Mouse (Mus musculus): ENCODE results near the gene 6430628N08Rik.

6430628N08Rik gene

DNA sequence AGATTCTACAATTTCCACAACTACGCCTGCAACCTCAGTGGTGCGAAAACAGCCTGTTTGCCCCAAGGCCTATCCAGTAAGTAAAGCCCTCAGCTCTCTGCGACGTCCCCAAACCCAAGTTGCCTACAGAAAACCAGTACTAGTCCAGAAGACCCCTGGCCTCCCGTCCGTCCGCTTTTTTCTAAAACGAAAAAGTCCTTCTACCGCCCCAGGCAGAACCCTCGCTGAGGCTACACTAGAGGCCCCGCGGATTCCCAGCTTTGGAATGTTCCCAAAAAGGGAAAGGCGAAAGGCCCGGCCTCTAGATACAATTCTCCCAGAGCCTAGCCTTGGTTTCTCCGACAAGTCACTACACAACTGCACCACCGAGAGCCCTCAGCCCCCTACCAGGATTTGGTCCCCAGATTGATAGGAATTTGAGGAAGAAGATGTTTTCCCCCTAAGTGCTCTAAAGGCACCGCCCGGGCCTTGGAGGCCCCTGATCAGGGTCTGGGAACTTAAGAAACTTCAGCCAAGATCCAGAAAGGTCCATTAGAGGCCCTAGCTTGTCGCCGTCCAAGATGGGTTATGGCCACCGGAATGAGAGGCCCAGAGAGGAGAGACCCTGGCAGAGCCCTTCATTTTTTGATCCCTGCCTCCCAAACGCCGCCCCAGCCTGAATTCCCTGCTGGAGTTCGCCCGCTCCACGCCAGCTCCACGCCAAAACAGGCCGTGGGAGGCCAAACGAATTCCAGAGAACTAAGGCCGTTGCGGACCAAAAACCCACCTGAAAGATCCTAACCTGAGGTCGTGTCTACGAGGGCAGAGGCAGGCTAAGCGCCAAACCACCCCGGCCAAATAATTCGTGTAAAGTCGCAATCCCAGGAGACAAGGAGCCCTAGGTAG, 48.1 kb downstream of the 6430628N08Rik start:
- no peak for DNase-seq (ENCODE audit: extremely low read depth, low read depth)

GRCm38 (mm10) chr4:115939295-115940102, 49.0 kb downstream of the 6430628N08Rik start, which contains the start of gene Dmbx1:
Gene Dmbx1 (minus strand): TSS chr4:115939926.
- peak; percentile 56 for DNase-seq (ENCODE audit: extremely low read depth, low read depth)

- no peak for DNase-seq (ENCODE audit: extremely low read depth, low read depth)
Measured at GRCm38 (mm10) chr4:115940681-115941080, 50.2 kb downstream of the 6430628N08Rik start.

- no peak for DNase-seq (ENCODE audit: extremely low read depth, low read depth)
Measured at GRCm38 (mm10) chr4:115941242-115941820, 50.9 kb downstream of the 6430628N08Rik start.

DNA sequence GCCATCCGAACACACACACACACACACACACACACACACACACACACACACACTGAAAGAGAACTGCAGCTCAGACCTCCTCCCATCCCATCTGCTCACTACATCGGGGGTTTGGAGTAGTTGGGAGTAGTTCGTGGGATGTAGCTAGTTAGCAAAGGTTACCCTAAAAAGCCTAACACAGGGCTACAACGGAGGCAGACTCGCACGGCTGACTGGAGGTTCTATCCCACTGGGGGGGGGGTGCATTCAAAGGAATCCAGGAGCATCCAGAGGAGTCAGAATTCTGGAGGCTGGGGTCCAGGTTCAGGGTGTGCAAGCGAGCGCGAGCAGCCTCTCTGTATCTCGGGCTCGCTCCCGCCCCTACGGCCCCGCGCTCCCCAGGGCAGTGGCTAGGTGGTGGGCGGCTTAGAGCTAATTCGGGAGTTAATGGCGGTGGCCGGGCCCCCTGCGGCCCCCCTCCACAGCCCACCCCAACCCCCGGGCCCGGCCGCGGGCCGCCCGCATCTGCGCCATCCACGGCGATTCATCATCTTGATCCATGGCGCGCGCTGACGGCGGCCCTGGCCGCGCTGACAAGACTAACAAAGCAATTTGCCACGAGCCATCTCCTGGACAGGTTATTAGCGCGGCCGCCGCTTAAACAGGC, 53.3 kb downstream of the 6430628N08Rik start:
- no peak for DNase-seq (ENCODE audit: extremely low read depth, low read depth)

Measured in MEL-GATA-1-ER (cell line).